Mouse (Mus musculus): Measurements from ENCODE around the gene Gm29423. TPM values are rescaled to one million over a fixed set of nuclear protein-coding genes. Genes with fewer than 3 reads are reported as not detected.

Gm29423 gene
- polyA plus RNA-seq (2015; fragmentation: Nextera tagmentation; extraction: Ambion mirVana) = not detected in 2 replicates

DNA sequence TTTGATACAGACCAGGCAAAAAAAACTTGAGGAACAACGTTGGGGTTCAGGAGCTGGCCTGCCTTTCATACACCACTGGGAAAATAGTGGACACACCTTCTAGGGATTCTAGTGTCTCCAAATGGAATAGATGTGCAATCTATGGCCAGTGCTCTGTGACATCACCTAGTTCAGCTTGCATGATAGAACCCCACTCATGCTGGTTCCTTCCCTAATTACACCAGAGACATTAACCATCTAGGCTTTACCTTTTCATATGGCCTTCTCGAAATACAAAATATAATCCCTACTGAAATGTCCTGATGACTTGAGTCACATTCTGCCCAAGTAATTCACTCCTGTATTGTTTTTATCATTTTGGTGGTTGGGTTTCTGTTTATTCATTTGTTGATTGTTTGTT is at the start of gene Gm29423, which contains the start of gene Gm29644:
Gene Gm29423, minus strand, starts transcription at position 101 of the 400 bp plus-strand sequence.
Gene Gm29644, minus strand, starts transcription at position 157 of the 400 bp plus-strand sequence.

DNA sequence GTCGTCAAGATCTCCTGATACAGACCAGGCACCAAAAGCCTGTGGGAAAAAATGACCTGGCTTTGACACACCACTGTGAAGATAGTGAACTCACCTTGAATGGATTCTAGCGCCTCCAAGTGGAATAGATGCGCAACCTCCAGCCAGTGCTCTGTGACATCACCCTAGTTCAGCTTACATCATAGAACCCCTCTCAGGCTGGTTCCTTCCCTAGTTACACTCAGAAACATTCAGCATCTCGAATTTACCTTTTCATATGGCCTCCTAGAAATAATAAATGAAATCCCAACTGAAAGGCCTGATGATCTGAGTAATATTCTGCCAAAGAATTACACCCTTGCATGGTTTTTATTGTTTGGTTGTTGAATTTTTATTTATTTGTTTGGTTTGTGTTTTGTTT is 29.5 kb downstream of the Gm29423 start, which contains the start of gene Gm21118:
Gene Gm21118, minus strand, starts transcription at position 101 of the 400 bp plus-strand sequence.

Other genes with a start within 250 kb of the Gm29423 start
- gene Gm21118, start 29.6 kb downstream of the Gm29423 start, polyA plus RNA-seq (2015; fragmentation: Nextera tagmentation; extraction: Ambion mirVana) = not detected in 2 replicates
- gene Gm29644, start 56 bp upstream of the Gm29423 start, polyA plus RNA-seq (2015; fragmentation: Nextera tagmentation; extraction: Ambion mirVana) = not detected in 2 replicates
- gene Gm20888, start 138.6 kb upstream of the Gm29423 start, polyA plus RNA-seq (2015; fragmentation: Nextera tagmentation; extraction: Ambion mirVana) = not detected in 2 replicates

Measured in adrenal gland, postnatal 0 days (tissue).